Mouse (Mus musculus) induced T-regulatory cell, adult 2 months (primary cell): ENCODE measurements around the gene Rnf208.
"Not testable (repeated sequence)": the region's sequence is repeated elsewhere in the genome, so short reads cannot be mapped to it uniquely, and the experiment has no call there.

Experiments
- DNase-seq: peaks from one replicate; pipeline ENCODE4 v3.0.0-alpha.2; 2012; ENCODE audit warnings: low read depth

The Rnf208 gene

DNA sequence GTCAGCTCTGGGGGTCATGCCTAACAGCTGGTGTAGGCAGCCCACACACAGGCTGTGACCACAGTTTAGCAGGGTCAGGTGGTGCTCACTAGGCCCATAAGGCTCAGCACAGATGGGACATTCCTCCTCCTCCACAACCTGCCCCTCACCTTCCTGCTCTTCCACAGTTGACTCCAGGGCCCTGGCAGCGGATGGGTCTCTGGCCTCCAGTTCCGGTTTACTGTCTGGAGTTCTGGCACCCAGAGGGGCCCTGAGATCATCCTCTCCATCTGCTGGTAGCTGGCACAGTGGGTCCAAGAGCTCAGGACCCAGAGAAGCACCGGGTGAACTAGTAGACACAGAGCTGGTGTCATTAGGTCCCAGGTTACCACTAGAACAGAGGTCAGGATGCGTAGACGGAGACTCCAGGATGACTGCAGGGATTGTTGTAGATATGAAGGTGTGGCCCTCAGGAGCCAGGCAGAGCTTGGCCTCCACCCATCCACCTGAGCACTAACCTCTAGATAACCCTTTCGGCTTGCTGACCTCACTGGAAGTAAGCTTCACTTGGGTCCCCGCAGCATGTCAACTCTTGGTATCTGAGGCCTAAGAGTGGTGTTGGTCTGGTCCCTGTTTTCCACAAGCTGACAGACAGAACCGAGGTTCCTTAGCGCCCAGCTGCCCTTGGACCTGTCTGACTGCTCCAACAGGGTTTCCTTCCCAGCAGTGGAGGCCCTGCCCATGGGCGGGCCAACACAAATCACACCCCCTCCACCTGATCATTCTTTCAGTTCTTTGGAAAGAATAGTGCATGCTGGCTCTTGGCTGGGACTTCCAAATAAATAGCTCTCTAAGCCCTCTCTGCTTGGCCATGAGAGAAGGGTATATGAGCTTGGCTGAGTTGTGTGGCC lies 4.4 kb downstream of the Rnf208 start, which contains the start of gene AL732309.1:
TSS of gene AL732309.1 (minus strand) at position 681 of the 890 bp plus-strand sequence.
- DNase-seq = no peak

GRCm38 (mm10) chr2:25252331-25252730 lies 10.3 kb downstream of the Rnf208 start:
- DNase-seq = peak; percentile 66

GRCm38 (mm10) chr2:25255284-25255779 lies 13.3 kb downstream of the Rnf208 start, which contains the start of gene Tmem203:
Tmem203 (plus strand) TSS chr2:25255439.
- peak; percentile 97 for DNase-seq

DNA sequence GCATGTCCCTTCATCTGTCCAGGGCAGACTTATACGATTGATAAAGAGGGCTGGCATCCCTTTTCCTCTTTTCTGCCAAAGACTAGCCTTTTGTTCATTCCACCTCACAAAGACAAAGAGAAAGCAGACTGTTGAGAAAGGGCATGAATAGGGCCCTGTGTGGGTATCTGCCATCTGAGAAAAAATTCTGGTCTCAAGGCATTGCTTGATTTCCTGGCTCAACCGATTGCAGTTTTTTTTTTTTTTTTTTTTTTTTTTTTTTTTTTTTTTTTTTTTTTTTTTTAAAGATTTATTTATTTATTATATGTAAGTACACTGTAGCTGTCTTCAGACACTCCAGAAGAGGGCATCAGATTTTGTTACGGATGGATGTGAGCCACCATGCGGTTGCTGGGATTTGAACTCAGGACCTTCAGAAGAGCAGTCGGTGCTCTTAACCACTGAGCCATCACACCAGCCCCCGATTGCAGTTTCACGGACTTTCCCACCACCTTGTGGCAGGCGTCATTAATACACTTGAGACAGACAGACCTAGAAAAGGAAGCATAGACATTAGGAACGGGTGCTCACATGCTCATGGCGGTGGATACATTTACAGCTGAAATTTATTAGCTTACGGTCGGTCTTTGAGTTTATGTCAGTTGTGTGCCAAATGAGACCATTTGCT lies 14.5 kb downstream of the Rnf208 start:
- peak; percentile 89 for DNase-seq

DNA sequence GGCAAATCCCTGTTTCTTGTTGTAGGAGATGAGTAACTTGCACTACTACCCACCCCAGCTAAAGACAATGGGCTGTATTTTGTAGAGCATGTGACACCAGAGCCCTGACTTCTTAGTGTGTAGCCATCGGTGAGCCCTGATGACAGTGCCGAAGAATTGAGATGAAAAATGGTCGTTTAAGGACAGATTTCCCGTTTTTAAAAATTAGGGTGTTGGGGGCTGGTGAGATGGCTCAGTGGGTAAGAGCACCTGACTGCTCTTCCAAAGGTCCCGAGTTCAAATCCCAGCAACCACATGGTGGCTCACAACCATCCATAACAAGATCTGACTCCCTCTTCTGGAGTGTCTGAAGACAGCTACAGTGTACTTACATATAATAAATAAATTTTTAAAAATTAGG lies 15.2 kb downstream of the Rnf208 start:
- not testable (repeated sequence) for DNase-seq

- DNase-seq = peak; percentile 65
Observed at GRCm38 (mm10) chr2:25258887-25259286, 16.8 kb downstream of the Rnf208 start.

- DNase-seq = no peak
Observed at GRCm38 (mm10) chr2:25261870-25262269, 19.8 kb downstream of the Rnf208 start.

- DNase-seq = peak; percentile 96
Observed at GRCm38 (mm10) chr2:25262291-25262767, 20.3 kb downstream of the Rnf208 start, which contains the start of gene Tprn. Tprn (plus strand) TSS chr2:25262618.

GRCm38 (mm10) chr2:25262795-25263622 lies 21.0 kb downstream of the Rnf208 start:
- DNase-seq = peak; percentile 80

GRCm38 (mm10) chr2:25263623-25264285 lies 21.7 kb downstream of the Rnf208 start:
- no peak for DNase-seq

DNA sequence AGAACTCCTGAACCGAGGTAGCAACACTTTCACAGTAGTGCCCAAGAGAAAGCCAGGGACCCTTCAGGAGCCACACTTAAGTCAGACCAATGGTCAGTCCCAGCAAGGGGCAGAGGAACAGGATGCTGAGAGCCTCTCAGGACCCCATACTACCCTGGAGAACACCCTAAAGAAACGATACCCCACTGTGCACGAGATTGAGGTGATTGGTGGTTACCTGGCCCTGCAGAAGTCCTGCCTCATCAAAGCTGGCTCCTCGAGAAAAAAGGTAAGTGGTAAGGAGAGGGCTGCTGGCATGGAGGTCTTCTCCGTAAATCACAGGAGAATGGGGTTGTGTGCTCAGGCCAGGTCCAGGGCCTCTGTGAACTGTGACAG lies 22.2 kb downstream of the Rnf208 start:
- DNase-seq = no peak

DNA sequence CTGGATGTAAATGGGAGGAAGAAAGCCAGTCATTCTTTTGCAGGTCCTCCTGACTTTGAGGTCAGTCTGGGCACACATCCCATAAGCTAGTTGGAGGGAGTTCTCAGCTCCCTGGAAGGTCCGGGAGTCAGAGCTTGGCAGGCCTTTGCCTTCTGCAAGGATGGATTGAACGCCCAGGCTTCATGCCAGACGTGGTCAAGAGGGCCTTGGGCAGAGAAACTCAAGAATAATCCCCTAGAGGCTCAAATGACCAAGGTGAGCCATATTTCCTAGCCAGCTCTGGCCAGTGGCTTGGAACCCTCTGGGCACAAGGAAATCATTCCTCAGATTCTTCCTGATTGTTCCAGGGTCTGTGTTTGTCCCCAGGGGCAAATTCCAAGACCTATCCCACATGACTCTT lies 22.8 kb downstream of the Rnf208 start:
- DNase-seq = no peak

DNA sequence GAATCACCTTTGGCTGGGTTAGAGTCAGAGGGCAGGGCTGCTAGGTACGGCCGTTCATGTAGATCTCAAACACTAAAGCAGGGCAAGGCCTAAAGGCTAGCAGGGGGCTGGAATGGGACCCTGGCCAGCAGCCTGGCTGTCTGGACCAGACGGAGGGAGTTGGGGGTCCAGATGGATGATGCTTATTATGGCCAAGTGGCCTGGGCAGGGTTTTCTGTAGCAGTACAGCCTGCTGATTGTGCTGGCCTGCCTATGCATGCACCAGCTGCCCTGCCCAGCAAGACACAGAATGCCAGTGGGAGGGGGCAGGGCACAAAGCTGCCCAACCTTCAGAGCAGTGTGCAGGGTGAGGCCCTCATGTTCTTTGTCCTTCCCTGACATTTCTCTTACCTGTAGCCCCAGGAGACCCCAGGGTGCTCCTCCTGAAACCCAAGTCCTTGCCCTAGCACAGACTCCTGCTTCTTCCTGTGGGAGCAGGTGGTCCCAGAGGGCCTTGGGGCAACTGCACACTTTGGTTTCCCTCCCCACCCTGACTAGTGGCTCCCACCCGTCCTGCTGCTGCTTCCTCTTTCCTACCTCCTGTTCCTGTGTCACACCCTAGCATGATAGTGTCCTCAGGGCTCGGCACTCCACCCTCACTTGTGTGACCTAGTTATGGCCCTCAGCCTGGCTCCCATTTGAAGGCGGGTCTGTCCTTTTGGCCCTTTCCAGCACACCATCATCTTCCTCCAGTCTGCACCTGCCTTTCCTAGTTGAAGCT lies 24.0 kb downstream of the Rnf208 start:
- no peak for DNase-seq

DNA sequence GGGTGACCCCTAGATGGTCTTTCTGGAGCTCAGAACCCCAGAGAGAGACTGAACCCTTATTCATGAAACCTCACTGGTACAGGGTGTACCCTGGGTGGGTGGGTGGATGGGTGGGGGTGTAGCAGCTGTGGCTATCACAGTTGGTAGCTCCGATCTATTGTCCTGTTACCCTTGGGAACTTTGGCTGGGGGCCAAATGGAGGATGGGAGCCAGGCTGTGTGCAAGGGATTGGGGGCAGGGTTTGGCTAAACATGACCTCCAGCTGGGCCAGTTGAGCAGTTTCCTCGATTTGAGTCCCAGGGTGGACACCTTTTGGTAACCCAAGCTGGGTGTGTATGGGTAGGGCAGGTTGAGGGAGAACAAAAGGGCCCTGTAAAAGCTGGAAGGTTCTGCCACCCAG lies 24.7 kb downstream of the Rnf208 start:
- DNase-seq = no peak

GRCm38 (mm10) chr2:25267241-25267640 lies 25.2 kb downstream of the Rnf208 start:
- no peak for DNase-seq

DNA sequence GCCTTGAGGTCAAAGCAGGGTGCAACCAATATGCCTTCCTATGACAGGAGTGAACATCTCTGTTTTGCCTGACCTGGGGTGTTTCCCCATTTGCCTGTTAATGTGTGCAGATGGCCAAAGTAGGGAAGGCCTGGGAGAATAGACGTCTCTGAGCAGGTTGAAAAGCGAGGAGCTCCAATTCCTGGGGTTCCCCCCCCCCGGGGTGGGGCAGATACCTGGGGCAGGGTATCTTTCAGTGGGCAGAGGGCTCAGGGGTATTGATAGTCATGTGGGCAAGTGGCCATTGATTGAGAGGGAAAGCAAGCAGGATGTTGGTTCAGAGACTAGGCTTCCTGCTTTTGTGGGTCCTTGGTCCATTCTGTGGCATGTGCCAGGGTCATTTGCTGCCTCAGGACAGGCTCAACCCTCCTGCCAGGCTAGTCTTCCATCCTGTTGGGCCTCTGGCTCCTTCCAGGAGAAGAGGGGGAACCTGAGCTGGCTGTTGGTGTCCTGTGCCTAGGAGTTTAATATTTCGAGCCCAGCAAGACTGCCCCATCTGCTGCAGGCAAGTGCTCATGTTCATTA lies 25.8 kb downstream of the Rnf208 start:
- DNase-seq = no peak

GRCm38 (mm10) chr2:25271827-25272511 lies 29.9 kb downstream of the Rnf208 start, which contains the start of the genes Ssna1 and Anapc2:
Ssna1 (minus strand) TSS chr2:25272438.
Anapc2 (plus strand) TSS chr2:25272478.
- DNase-seq = peak; percentile 98

DNA sequence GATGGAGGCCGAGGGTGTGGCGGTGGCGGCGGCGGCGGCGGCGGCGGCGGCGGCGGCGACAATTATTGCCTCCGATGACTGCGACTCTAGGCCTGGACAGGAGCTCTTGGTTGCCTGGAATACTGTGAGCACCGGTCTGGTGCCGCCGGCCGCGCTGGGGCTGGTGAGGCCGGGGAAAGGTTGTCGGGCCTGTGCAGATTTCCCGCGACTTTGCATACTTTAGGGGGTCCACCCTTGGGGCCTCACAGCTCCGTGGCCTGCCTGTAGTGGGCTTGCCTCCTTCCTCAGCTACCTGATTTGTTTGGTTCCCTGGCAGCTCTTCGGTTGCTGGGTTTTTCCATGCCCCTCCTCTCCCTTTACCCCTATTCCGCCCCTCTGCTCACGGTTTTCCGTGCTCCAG lies 30.5 kb downstream of the Rnf208 start:
- no peak for DNase-seq

DNA sequence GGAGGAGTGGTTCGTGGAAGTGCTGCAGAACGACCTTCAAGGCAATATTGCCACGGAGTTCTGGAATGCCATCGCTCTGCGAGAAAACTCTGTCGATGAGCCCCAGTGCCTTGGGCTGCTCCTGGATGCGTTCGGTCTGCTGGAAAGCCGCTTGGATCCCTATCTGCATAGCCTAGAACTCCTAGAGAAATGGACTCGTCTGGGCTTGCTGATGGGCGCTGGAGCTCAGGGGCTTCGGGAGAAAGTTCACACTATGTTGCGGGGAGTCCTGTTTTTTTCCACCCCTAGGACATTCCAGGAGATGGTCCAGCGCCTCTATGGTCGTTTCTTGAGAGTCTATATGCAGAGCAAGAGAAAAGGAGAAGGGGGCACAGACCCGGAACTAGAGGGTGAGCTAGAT lies 31.0 kb downstream of the Rnf208 start:
- DNase-seq = no peak
